Mouse (Mus musculus): ENCODE data around the gene 4930583I09Rik.

4930583I09Rik gene

DNA sequence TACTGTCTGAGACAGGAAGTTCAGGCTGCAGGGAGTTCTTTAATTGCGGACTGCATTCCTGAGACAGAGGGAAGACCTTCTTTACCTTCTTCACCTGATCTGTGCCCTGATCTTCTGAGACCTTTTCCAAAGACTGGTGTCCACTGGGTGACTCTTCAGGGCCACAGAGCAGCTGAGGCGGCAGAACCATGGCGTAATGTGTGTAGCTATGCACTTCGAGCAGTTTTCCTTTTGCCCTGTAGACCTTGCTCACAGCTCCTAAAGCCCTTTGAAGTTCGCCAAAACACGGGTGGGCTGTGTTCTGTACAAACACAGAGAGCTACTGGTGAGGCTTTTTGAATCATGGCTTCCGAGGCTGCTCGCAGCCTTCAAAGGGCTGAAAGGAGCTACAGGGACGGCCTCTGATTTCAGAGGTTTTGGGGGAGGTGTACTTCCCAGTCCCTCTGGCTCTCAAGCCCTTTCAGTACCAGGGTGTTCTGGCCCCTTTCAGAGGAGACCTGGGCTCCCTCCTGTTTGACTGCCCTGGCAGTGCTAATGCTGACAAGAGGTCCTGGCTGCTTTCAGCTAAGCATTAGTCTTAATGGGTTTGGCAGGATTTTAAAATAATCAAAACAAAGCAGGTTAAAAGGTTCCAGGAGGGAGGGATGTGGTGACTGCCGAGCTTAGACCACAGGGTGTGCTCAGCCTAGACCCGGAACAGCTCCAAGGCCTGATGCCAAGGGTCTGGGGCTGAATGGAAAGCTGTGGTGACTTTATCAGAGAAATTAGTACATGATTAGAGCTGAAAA lies 33.5 kb downstream of the 4930583I09Rik start:
- no peak for DNase-seq (ENCODE audit: low spot score in 2 of 2)

DNA sequence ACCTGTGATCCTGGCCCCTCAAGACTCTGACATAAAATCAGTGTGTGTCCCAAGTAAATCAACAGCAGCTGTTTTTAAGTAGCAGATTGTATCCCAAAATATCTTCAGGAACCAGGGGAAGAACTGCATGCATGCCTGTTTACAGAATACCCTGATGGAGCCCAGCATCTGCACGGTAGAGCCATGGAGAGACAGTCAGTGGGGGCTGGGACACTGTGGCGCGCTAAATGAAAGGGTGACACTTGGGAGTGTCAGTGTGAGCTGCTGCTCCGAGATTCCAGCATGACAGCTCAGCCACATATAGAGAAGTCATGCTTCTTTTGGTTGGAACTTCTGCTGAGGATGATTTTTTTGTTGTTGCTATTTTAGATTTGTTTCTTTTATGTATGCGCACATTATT lies 43.2 kb downstream of the 4930583I09Rik start:
- no peak for DNase-seq (ENCODE audit: low spot score in 2 of 2)

DNA sequence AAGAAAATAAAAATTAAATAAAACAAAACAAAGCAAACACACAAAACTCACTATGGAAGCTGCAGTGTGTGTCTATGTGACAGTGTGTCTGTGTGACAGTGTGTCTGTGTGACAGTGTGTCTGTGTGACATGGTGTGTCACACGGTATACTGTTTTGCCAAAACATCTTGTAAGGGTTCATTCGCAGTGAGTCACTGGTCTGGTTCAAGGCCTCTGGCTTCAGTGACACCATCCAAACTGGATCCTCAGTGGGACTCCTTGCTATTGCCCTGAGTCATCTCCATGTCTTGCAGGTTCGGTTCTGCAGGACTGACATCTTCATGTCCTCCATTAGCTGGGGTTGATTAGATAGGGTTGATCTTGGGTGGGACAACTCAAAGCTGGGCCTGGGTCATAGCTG lies 43.8 kb downstream of the 4930583I09Rik start:
- DNase-seq (ENCODE audit: low spot score in 2 of 2) = no peak

DNA sequence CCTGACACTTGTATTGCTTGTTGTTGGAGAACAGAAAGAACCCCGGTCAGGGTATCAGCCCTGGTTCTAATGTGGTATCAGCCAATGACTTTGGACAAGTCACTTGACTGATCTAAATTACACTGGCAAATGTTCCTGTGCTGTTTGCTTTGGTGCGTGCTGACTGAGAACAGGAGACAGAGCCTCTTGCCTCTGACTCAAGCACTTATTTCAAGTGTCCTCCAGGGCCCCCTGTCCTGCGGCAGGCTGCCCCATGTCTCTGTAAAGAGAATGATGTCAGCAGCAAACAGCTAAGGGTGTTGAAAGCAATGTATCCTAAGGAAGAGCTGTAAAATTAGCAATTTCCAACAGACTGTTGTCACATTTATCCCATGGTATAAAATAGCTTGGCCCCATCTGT lies 46.7 kb downstream of the 4930583I09Rik start:
- DNase-seq (ENCODE audit: low spot score in 2 of 2) = no peak

DNA sequence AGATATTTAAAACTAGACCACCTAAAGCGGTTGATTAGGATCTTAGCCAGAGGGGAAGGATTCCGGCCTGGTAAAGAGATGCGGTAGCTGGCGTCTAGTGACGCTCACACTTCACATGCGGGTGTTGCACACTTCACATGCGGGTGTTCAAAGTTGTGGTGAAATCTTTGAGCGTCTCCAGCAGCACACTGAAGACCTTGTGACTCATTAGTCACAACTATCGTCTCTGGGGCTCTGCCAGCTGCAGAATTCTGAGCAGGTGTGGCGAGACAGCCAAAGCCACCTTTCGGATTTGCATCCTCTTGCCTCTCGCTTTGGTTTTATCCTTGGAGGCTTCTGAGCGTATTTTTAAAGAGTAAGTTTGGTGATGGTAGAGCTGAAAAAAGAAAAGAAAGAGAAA lies 47.6 kb downstream of the 4930583I09Rik start:
- DNase-seq (ENCODE audit: low spot score in 2 of 2) = no peak

DNA sequence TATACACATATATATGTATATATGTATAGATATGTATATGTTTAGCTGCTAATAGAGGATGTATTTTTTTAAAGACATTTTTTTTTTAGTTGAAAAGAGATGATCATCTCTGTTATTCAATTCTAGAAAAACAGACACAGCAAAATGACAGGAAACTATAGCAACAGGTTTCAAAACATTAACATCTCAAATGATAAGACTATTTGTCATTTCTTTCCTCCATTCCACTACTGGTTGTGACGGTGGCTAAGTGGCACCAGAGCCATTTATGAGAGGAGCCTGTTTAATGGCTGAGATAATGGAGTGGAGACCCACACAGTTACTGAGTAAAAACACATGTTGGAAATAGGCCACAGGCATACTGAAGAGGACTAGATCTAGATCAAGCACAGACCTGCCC lies 49.9 kb downstream of the 4930583I09Rik start:
- no peak for DNase-seq (ENCODE audit: low spot score in 2 of 2)

Measured in frontal cortex, postnatal 10 days (tissue).